In genomic region chr8:108705751-108706150, GRCm38 (mm10) we compare ENCODE assay signal across 9 mouse cellular contexts.
DNase-seq lines count a peak whose midpoint lies in the region; ATAC-seq and TF ChIP-seq lines count a peak whose summit lies in the region.
"Had no signal": no experiment of that assay in that cellular context is flagged by ENCODE, and none has a peak within 500 bp of the region (broad histone marks: within the 10 kb centered on the region; RNA-seq: fewer than 3 reads in every experiment).

No protein-coding gene starts in this region.

- H3K4me2 ChIP-seq in neural tube, embryonic 11.5 days (ENCODE audit: low read depth), result peak overlapping the region; percentile 55
- H3K4me2 ChIP-seq in liver, embryonic 13.5 days, result peak overlapping the region; percentile 31
- peak overlapping the region; percentile 77 for H3K4me2 ChIP-seq in stomach, postnatal 0 days (replicated peaks; ENCODE audit: low read depth)

- peak overlapping the region; percentile 100 for H3K9ac ChIP-seq in neural tube, embryonic 11.5 days (ENCODE audit: low read length)
- no peak overlapping the region for H3K9ac ChIP-seq in liver, embryonic 13.5 days
- no peak overlapping the region for H3K9ac ChIP-seq in stomach, postnatal 0 days (ENCODE audit: low read length)

- peaks cover 48% of the 10 kb centered on the region for H3K4me1 ChIP-seq in neural tube, embryonic 11.5 days (ENCODE audit: control insufficient read depth, insufficient read depth, low read length)
- peaks cover 19% of the 10 kb centered on the region for H3K4me1 ChIP-seq in liver, embryonic 13.5 days (replicated peaks)
- H3K4me1 ChIP-seq in stomach, postnatal 0 days (replicated peaks; ENCODE audit: control insufficient read depth, insufficient read depth), result peaks cover 13% of the 10 kb centered on the region

- no peak for TF ChIP-seq EP300 in stomach, postnatal 0 days (optimal IDR thresholded peaks at IDR 0.05)

- H3K27me3 ChIP-seq in neural tube, embryonic 11.5 days (ENCODE audit: control insufficient read depth, insufficient read depth, low read length), result no peaks in the 10 kb centered on the region
- H3K27me3 ChIP-seq in liver, embryonic 13.5 days, result peaks cover 84% of the 10 kb centered on the region
- H3K27me3 ChIP-seq in stomach, postnatal 0 days (ENCODE audit: control insufficient read depth, insufficient read depth, low read length), result no peaks in the 10 kb centered on the region

- H3K4me3 ChIP-seq in neural tube, embryonic 11.5 days (ENCODE audit: low read depth, low read length), result peak overlapping the region; percentile 98
- H3K4me3 ChIP-seq in liver, embryonic 13.5 days (replicated peaks), result peak overlapping the region; percentile 14; the same call in 1 of the 2 replicates
- H3K4me3 ChIP-seq in stomach, postnatal 0 days (ENCODE audit: low read depth, low read length), result no peak overlapping the region

- peak overlapping the region; percentile 100 for H3K27ac ChIP-seq in neural tube, embryonic 11.5 days (ENCODE audit: low read depth, low read length)
- H3K27ac ChIP-seq in liver, embryonic 13.5 days, result peak overlapping the region; percentile 21
- H3K27ac ChIP-seq in stomach, postnatal 0 days (replicated peaks), result no peak overlapping the region

- no peaks in the 10 kb centered on the region for H3K9me3 ChIP-seq in neural tube, embryonic 11.5 days (ENCODE audit: control insufficient read depth, low read length)
- H3K9me3 ChIP-seq in liver, embryonic 13.5 days (replicated peaks), result no peaks in the 10 kb centered on the region
- no peaks in the 10 kb centered on the region for H3K9me3 ChIP-seq in stomach, postnatal 0 days (ENCODE audit: control insufficient read depth, low read length)

- TF ChIP-seq CTCF in stomach, postnatal 0 days (IDR thresholded peaks at IDR 0.05; ENCODE audit: low read depth), result no peak

- H3K36me3 ChIP-seq in neural tube, embryonic 11.5 days (ENCODE audit: control insufficient read depth, insufficient read depth, low read length), result no peaks in the 10 kb centered on the region
- no peaks in the 10 kb centered on the region for H3K36me3 ChIP-seq in liver, embryonic 13.5 days
- H3K36me3 ChIP-seq in stomach, postnatal 0 days (ENCODE audit: control insufficient read depth, insufficient read depth, low read length), result no peaks in the 10 kb centered on the region

- 23% methylated on average over 2 of the region's 2 CpGs for WGBS in neural tube, embryonic 11.5 days
- WGBS in liver, embryonic 13.5 days (ENCODE audit: insufficient replicate concordance), result 39% methylated on average over 2 of the region's 2 CpGs
- 50% methylated on average over 2 of the region's 2 CpGs for WGBS in stomach, postnatal 0 days

- DNase-seq in embryo, embryonic 11 days, result peak; percentile 12
- DNase-seq in embryo, embryonic 9.5 days (ENCODE audit: extremely low spot score), result no peak
- peak; percentile 9 for DNase-seq in neural tube, embryonic 11.5 days (ENCODE audit: low spot score)
- no peak for DNase-seq in neural tube, embryonic 10.5 days (ENCODE audit: extremely low spot score, low spot score)
- DNase-seq in liver, embryonic 13.5 days, result no peak
- DNase-seq in stomach, postnatal 0 days (ENCODE audit: low spot score), result no peak
- DNase-seq in gastrocnemius, adult 18-20 months (ENCODE audit: low spot score), result no peak
- no peak for DNase-seq in thymus, postnatal 10 days (ENCODE audit: low spot score in 2 of 2)
- DNase-seq: kidney, postnatal 36 days had no signal

- ATAC-seq in neural tube, embryonic 11.5 days (ENCODE audit: insufficient read depth, low FRiP score, low TSS enrichment), result no peak
- no peak for ATAC-seq in liver, embryonic 13.5 days (ENCODE audit: low read depth)
- no peak for ATAC-seq in stomach, postnatal 0 days (ENCODE audit: low FRiP score, low TSS enrichment)

Comparison
In these comparisons a context has a peak if more than half of its experiments do, and no peak if none do; other contexts are left out.
1. DNase-seq: peak in embryo, embryonic 11 days (single experiment) and neural tube, embryonic 11.5 days (single experiment); none in embryo, embryonic 9.5 days (single experiment), neural tube, embryonic 10.5 days (single experiment), liver, embryonic 13.5 days (single experiment), stomach, postnatal 0 days (single experiment), gastrocnemius, adult 18-20 months (single experiment) and thymus, postnatal 10 days (0 of 2).
2. Peak in every context shown above with its lines, with median percentiles within 50 percentile points of each other: H3K4me2 ChIP-seq.